Mouse (Mus musculus): ENCODE results near the gene Gpr34. TPM values are rescaled to one million over a fixed set of nuclear protein-coding genes. Genes with fewer than 3 reads are reported as not detected.

The Gpr34 gene
- polyA plus RNA-seq, 1 experiment from 2014 or later, result 2.3 TPM

DNA sequence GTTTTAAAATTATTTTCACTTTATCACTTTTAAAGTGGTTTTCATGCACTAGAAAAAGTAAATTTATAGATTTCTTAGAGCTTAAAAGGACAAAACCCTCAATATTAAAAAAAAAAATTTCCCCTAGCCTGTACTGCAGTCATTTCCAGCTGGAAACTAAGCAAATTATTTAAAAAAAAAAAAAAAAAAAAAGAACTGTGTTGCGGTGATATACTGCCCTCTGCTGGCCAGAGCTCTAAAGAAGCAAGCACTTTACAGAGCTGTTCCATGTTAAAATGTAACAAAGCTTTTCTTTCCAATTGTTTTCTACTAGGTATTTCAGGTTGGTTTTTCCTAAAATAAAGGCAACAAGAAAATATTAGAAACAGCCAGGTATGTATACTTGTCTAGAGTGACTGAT, 24.8 kb downstream of the Gpr34 start:
- no peak for ATAC-seq (replicated peaks; ENCODE audit: low FRiP score, low TSS enrichment, low read depth)

DNA sequence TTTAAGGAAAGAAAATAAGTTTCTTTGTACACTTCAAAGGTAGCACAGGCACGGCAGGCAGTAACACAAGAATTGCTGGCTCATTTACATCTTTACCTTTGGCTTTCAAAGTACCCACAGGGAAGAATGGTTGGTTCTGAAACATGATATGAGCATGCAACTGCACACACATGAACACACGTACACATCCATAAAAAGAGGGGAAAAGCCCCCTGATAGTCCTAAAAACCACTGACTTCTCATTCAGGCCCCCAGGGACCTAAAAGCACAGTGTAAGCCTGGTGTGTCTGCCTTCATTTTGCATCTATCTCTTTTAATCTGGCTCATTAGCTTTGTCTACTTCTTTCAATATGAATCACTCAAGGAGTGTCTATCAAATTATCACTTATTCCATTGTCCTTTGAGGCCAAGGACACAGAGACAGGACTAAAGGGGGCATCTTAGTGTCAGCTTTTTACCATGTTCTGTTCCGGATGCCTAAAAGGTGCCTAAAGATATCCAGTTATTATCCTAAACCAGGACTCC, 26.8 kb downstream of the Gpr34 start:
- ATAC-seq (replicated peaks; ENCODE audit: low FRiP score, low TSS enrichment, low read depth), result no peak
- Histone ChIP-seq H3K27me3 (replicated peaks; ENCODE audit: control insufficient read depth, insufficient read depth, low read length) (no peaks in the 10 kb centered on the region), H3K4me3 (ENCODE audit: low read depth, low read length) (no peak overlapping the region), H3K9me3 (ENCODE audit: control insufficient read depth, low read length) (no peaks in the 10 kb centered on the region), H3K4me1 (replicated peaks; ENCODE audit: control insufficient read depth, insufficient read depth, low read length) (no peaks in the 10 kb centered on the region), H3K36me3 (ENCODE audit: control insufficient read depth, insufficient read depth, low read length) (no peaks in the 10 kb centered on the region), H3K9ac (ENCODE audit: low read length) (no peak overlapping the region), H3K27ac (ENCODE audit: low read depth) (no peak overlapping the region), H3K4me2 (ENCODE audit: low read length) (no peak overlapping the region)
- 74% methylated on average over 3 of the region's 3 CpGs for WGBS
- DNase-seq (ENCODE audit: low spot score), result no peak

More for the DNA sequence above, 24.8 kb downstream of the Gpr34 start:
- no peak overlapping the region for H3K27ac ChIP-seq (ENCODE audit: low read depth)
- no peak overlapping the region for H3K4me3 ChIP-seq (ENCODE audit: low read depth, low read length)
- H3K4me2 ChIP-seq (ENCODE audit: low read length), result no peak overlapping the region
- no peaks in the 10 kb centered on the region for H3K27me3 ChIP-seq (replicated peaks; ENCODE audit: control insufficient read depth, insufficient read depth, low read length)
- peak; percentile 53 for DNase-seq (ENCODE audit: low spot score)
- H3K9me3 ChIP-seq (ENCODE audit: control insufficient read depth, low read length), result no peaks in the 10 kb centered on the region
- no peaks in the 10 kb centered on the region for H3K4me1 ChIP-seq (replicated peaks; ENCODE audit: control insufficient read depth, insufficient read depth, low read length)
- H3K9ac ChIP-seq (ENCODE audit: low read length), result no peak overlapping the region
- H3K36me3 ChIP-seq (ENCODE audit: control insufficient read depth, insufficient read depth, low read length), result no peaks in the 10 kb centered on the region
- 29% methylated on average over 1 of the region's 1 CpGs for WGBS

DNA sequence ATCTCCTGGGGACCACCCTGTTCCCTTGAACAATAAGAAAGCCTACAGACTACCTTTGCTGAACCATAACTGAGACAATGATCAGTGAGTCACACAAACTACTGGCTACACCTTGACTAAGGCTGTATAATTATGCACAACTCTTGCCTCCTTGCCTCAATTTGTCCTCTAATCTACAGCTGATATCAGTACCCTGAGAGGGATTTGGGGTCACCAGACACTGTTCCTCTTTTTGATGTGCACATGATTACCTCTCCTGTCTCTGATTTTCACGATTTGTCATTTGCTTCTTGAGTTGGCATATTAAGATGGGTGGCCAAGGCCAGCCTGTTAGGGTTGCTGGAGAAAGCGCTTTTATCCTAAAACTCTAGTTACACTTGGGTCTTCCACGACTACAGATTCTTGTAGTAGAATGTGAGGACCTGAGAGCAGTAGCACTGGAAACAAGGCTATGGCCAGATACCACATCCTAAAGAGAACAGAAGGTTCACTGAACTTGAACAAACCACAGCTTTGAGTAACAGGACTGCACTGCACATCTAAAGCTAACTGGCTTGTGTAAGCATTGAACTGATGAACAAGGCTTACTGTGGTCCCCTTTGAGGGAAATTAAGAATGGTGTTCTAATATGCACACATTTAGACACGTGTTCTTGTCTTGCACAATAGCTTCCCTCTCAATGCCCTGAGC, 27.5 kb downstream of the Gpr34 start:
- Histone ChIP-seq H3K27ac (ENCODE audit: low read depth) (no peak overlapping the region), H3K36me3 (ENCODE audit: control insufficient read depth, insufficient read depth, low read length) (no peaks in the 10 kb centered on the region), H3K4me3 (ENCODE audit: low read depth, low read length) (no peak overlapping the region), H3K9me3 (ENCODE audit: control insufficient read depth, low read length) (no peaks in the 10 kb centered on the region), H3K9ac (ENCODE audit: low read length) (no peak overlapping the region), H3K4me2 (ENCODE audit: low read length) (no peak overlapping the region), H3K27me3 (replicated peaks; ENCODE audit: control insufficient read depth, insufficient read depth, low read length) (no peaks in the 10 kb centered on the region), H3K4me1 (replicated peaks; ENCODE audit: control insufficient read depth, insufficient read depth, low read length) (no peaks in the 10 kb centered on the region)
- WGBS, result 83% methylated on average over 4 of the region's 4 CpGs
- DNase-seq (ENCODE audit: low spot score), result no peak
- ATAC-seq (replicated peaks; ENCODE audit: low FRiP score, low TSS enrichment, low read depth), result no peak

DNA sequence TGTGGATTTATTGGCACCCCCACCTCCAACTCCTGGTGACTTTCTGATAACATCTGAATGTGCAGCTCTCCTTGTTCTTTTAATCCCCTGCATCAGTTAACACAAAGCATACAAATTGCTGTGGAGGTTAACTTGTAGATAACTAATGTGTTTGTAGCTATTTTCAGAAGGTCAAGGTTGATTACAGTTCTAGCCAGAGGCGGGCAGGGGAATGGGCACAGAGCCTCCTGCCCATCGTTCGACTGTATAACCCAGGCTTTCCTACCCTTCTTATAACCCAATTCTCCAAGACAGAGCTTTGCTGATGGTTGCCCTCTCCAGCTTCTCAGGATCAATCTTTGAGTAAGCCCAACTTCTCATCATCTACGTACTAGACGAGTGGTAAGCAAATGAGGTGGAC, 29.2 kb downstream of the Gpr34 start, which contains the start of gene Gpr82:
TSS of gene Gpr82 (plus strand) at position 301 of the 400 bp plus-strand sequence.
- Histone ChIP-seq H3K27ac (ENCODE audit: low read depth) (no peak within 1 kb of the TSS), H3K27me3 (replicated peaks; ENCODE audit: control insufficient read depth, insufficient read depth, low read length) (no peaks in the 10 kb centered on the region), H3K4me1 (replicated peaks; ENCODE audit: control insufficient read depth, insufficient read depth, low read length) (no peaks in the 10 kb centered on the region), H3K4me2 (ENCODE audit: low read length) (no peak within 1 kb of the TSS), H3K36me3 (ENCODE audit: control insufficient read depth, insufficient read depth, low read length) (no peaks in the 10 kb centered on the region), H3K9me3 (ENCODE audit: control insufficient read depth, low read length) (no peaks in the 10 kb centered on the region), H3K4me3 (ENCODE audit: low read depth, low read length) (no peak within 1 kb of the TSS), H3K9ac (ENCODE audit: low read length) (no peak within 1 kb of the TSS)
- WGBS, result 91% methylated on average over 5 of the region's 5 CpGs
- no peak for DNase-seq (ENCODE audit: low spot score)
- no peak for ATAC-seq (replicated peaks; ENCODE audit: low FRiP score, low TSS enrichment, low read depth)

DNA sequence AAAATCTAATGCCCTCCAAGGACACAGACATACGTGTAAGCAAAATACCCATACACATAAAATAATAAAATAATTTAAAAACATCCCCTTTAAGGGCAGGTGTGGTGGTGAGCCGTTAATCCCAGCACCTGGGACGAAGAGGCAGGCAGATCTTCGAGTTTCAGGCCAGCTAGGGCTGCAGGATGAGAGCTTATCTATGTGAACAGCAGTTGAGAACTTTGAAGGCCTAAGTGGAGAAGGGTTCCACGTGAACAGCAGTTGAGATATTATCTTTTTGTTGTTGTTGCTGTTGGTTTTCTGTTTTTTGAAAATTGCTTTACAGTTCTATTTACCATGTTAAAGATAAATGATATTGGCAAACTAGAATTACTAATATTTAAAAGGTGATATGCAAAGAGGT, 37.0 kb downstream of the Gpr34 start:
- Histone ChIP-seq H3K27me3 (replicated peaks; ENCODE audit: control insufficient read depth, insufficient read depth, low read length) (no peaks in the 10 kb centered on the region), H3K36me3 (ENCODE audit: control insufficient read depth, insufficient read depth, low read length) (no peaks in the 10 kb centered on the region), H3K4me2 (ENCODE audit: low read length) (no peak overlapping the region), H3K9me3 (ENCODE audit: control insufficient read depth, low read length) (no peaks in the 10 kb centered on the region), H3K9ac (ENCODE audit: low read length) (no peak overlapping the region), H3K27ac (ENCODE audit: low read depth) (no peak overlapping the region), H3K4me1 (replicated peaks; ENCODE audit: control insufficient read depth, insufficient read depth, low read length) (no peaks in the 10 kb centered on the region), H3K4me3 (ENCODE audit: low read depth, low read length) (no peak overlapping the region)
- WGBS, result 84% methylated on average over 5 of the region's 5 CpGs
- no peak for ATAC-seq (replicated peaks; ENCODE audit: low FRiP score, low TSS enrichment, low read depth)
- no peak for DNase-seq (ENCODE audit: low spot score)

DNA sequence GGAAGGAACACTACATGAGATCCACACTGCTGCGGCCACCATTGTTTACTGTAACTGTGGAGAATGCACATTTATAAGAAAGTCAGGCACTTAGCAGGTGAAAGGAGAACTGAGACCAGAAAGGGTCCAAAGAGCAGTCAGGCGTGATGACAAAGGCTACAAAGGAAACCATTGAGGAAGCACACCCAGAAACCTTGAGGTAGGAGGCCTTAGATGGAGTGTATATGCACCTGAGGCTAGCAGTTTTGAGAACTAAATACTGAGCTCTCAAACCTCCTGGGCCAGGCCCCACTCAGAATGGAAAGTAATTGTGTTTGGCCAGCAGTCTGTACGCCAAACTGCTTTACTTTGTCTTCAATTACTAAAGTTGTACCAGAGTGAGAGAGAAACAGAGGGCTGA, 38.5 kb downstream of the Gpr34 start:
- no peak for DNase-seq (ENCODE audit: low spot score)
- Histone ChIP-seq H3K27ac (ENCODE audit: low read depth) (no peak overlapping the region), H3K4me1 (replicated peaks; ENCODE audit: control insufficient read depth, insufficient read depth, low read length) (no peaks in the 10 kb centered on the region), H3K9ac (ENCODE audit: low read length) (no peak overlapping the region), H3K27me3 (replicated peaks; ENCODE audit: control insufficient read depth, insufficient read depth, low read length) (no peaks in the 10 kb centered on the region), H3K4me3 (ENCODE audit: low read depth, low read length) (no peak overlapping the region), H3K36me3 (ENCODE audit: control insufficient read depth, insufficient read depth, low read length) (no peaks in the 10 kb centered on the region), H3K4me2 (ENCODE audit: low read length) (no peak overlapping the region), H3K9me3 (ENCODE audit: control insufficient read depth, low read length) (no peaks in the 10 kb centered on the region)
- 74% methylated on average over 3 of the region's 3 CpGs for WGBS
- ATAC-seq (replicated peaks; ENCODE audit: low FRiP score, low TSS enrichment, low read depth), result no peak

DNA sequence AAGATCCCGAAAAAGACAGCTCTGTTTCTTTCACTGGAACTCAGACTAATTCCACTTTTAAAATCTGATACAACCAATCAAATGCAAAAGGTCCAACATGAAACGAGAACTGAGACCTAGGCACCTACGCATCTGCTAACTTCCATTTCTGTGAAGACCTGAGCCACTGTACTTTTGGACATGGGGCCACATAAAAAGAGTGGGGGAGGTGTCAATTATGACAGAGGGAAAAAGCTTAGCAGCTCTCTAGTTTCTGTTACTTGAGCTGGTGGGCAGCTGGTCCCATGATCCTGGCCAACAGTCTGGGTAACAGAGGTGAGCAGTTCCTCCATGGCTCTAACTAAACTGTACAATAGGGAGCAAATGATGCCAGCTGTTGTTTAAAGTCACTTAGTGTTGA, 41.1 kb downstream of the Gpr34 start:
- ATAC-seq (replicated peaks; ENCODE audit: low FRiP score, low TSS enrichment, low read depth), result no peak

DNA sequence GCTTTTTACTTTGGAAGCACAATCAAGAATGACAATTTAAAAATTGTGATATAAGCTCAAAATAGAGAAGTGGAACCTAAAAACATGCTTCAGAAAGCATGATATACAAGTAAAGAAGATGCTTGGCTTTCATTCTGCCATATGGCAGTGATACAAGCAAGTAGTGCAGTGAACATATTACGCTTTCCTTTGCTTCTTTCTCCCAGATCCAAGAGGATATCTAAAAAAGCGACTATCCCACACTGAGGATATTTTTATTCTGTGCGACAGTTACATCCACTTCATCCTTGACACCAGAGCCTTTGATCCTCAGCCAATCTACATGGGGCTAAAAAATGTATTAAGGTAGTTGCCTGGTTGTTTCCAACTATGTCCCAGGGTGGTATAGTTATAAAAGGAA, 49.9 kb downstream of the Gpr34 start:
- Histone ChIP-seq H3K36me3 (ENCODE audit: control insufficient read depth, insufficient read depth, low read length) (no peaks in the 10 kb centered on the region), H3K9me3 (ENCODE audit: control insufficient read depth, low read length) (no peaks in the 10 kb centered on the region), H3K4me3 (ENCODE audit: low read depth, low read length) (no peak overlapping the region), H3K4me2 (ENCODE audit: low read length) (no peak overlapping the region), H3K27me3 (replicated peaks; ENCODE audit: control insufficient read depth, insufficient read depth, low read length) (no peaks in the 10 kb centered on the region), H3K9ac (ENCODE audit: low read length) (no peak overlapping the region), H3K4me1 (replicated peaks; ENCODE audit: control insufficient read depth, insufficient read depth, low read length) (no peaks in the 10 kb centered on the region), H3K27ac (ENCODE audit: low read depth) (no peak overlapping the region)
- ATAC-seq (replicated peaks; ENCODE audit: low FRiP score, low TSS enrichment, low read depth), result no peak
- no peak for DNase-seq (ENCODE audit: low spot score)
- 85% methylated on average over 3 of the region's 3 CpGs for WGBS

More for the DNA sequence above, 41.1 kb downstream of the Gpr34 start:
- Histone ChIP-seq H3K4me1 (replicated peaks; ENCODE audit: control insufficient read depth, insufficient read depth, low read length) (no peaks in the 10 kb centered on the region), H3K9ac (ENCODE audit: low read length) (no peak overlapping the region), H3K27me3 (replicated peaks; ENCODE audit: control insufficient read depth, insufficient read depth, low read length) (no peaks in the 10 kb centered on the region), H3K9me3 (ENCODE audit: control insufficient read depth, low read length) (no peaks in the 10 kb centered on the region), H3K4me3 (ENCODE audit: low read depth, low read length) (no peak overlapping the region), H3K27ac (ENCODE audit: low read depth) (no peak overlapping the region), H3K4me2 (ENCODE audit: low read length) (no peak overlapping the region), H3K36me3 (ENCODE audit: control insufficient read depth, insufficient read depth, low read length) (no peaks in the 10 kb centered on the region)
- no peak for DNase-seq (ENCODE audit: low spot score)
- 89% methylated on average over 3 of the region's 3 CpGs for WGBS

DNA sequence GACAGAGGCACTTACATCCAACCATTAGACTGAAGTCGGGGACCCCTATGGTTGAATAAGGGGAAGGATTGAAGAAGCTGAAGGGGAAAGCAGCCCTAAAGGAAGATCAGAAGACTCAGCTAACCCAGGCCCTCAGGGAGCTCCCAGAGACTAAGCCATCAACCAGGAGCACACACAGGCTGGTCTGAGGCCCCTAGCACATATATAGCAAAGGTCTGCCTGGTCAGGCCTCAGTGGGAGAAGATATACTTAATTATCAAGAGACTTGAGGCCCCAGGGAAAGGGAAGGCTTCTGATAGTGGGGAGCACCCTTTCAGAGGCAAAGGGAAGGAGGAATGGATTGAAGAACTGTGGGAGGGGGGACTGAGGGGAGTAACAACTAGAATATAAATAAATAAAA, 54.7 kb downstream of the Gpr34 start:
- H3K9ac ChIP-seq (ENCODE audit: low read length), result no peak overlapping the region
- WGBS, result 95% methylated on average over 1 of the region's 1 CpGs

More for the DNA sequence above, 54.7 kb downstream of the Gpr34 start:
- Histone ChIP-seq H3K36me3 (ENCODE audit: control insufficient read depth, insufficient read depth, low read length) (no peaks in the 10 kb centered on the region), H3K27me3 (replicated peaks; ENCODE audit: control insufficient read depth, insufficient read depth, low read length) (no peaks in the 10 kb centered on the region), H3K4me1 (replicated peaks; ENCODE audit: control insufficient read depth, insufficient read depth, low read length) (no peaks in the 10 kb centered on the region), H3K4me2 (ENCODE audit: low read length) (no peak overlapping the region), H3K9me3 (ENCODE audit: control insufficient read depth, low read length) (no peaks in the 10 kb centered on the region), H3K27ac (ENCODE audit: low read depth) (no peak overlapping the region), H3K4me3 (ENCODE audit: low read depth, low read length) (no peak overlapping the region)
- no peak for DNase-seq (ENCODE audit: low spot score)
- ATAC-seq (replicated peaks; ENCODE audit: low FRiP score, low TSS enrichment, low read depth), result no peak

All from intestine, embryonic 14.5 days (tissue).